Mouse (Mus musculus) kidney, embryonic 15.5 days (tissue): ENCODE measurements around the gene Ccm2l. TPM values are rescaled to one million over a fixed set of nuclear protein-coding genes. Genes with fewer than 3 reads are reported as not detected.
A peak's percentile ranks its signal among the peaks of the same experiment; 100 is the strongest.

Source experiments
- ATAC-seq: fragments of 200-750 bp; cut with Nextera tagmentation; replicated peaks from 2 replicates; pipeline ENCODE4 v1.8.0; 2017; ENCODE audit warnings: moderate TSS enrichment; ENCODE audit not compliant: low FRiP score
- H3K27ac ChIP-seq: fragments of 300-500 bp; sonication (generic); 2 replicates; pipeline ENCODE4 v1.5.1; 2015; ENCODE audit warnings: mild to moderate bottlenecking, inconsistent platforms
- H3K27me3 ChIP-seq: fragments of 300-500 bp; sonication (generic); 2 replicates; pipeline ENCODE4 v1.6.1; 2015; ENCODE audit warnings: inconsistent platforms
- H3K36me3 ChIP-seq: fragments of 300-500 bp; sonication (generic); 2 replicates; pipeline ENCODE4 v1.6.1; 2015; ENCODE audit warnings: inconsistent platforms
- H3K4me1 ChIP-seq: fragments of 300-500 bp; sonication (generic); 2 replicates; pipeline ENCODE4 v1.6.1; 2015; ENCODE audit warnings: inconsistent platforms
- H3K4me2 ChIP-seq: fragments of 300-500 bp; sonication (generic); 2 replicates; pipeline ENCODE4 v1.6.1; 2015; ENCODE audit warnings: moderate library complexity, mild to moderate bottlenecking, inconsistent platforms
- H3K4me3 ChIP-seq: fragments of 300-500 bp; sonication (generic); replicated peaks from 2 replicates; pipeline ENCODE4 v1.5.1; 2015; ENCODE audit warnings: mild to moderate bottlenecking, inconsistent platforms
- H3K9ac ChIP-seq: fragments of 300-500 bp; sonication (generic); 2 replicates; pipeline ENCODE4 v1.6.1; 2015; ENCODE audit warnings: mild to moderate bottlenecking, inconsistent platforms
- H3K9me3 ChIP-seq: fragments of 300-500 bp; sonication (generic); replicated peaks from 2 replicates; pipeline ENCODE4 v1.6.1; 2016; ENCODE audit warnings: inconsistent platforms
- WGBS: fragments of 180-500 bp; shearing (Covaris S2); methylation state at CpG from one replicate; pipeline ENCODE4 v1.1.7; 2015; ENCODE audit warnings: mixed read lengths; 5-methylcytosine and 5-hydroxymethylcytosine counted together
- polyA plus RNA-seq: library from polyadenylated mRNA; unstranded; fragments of >200 nt; fragmentation: Nextera tagmentation; extraction: Ambion mirVana; gene quantifications from 2 replicates; pipeline ENCODE4 v1.2.1, GENCODE M21; 2015

Gene Ccm2l
- polyA plus RNA-seq, 1 experiment from 2014 or later, result 3.6 TPM

DNA sequence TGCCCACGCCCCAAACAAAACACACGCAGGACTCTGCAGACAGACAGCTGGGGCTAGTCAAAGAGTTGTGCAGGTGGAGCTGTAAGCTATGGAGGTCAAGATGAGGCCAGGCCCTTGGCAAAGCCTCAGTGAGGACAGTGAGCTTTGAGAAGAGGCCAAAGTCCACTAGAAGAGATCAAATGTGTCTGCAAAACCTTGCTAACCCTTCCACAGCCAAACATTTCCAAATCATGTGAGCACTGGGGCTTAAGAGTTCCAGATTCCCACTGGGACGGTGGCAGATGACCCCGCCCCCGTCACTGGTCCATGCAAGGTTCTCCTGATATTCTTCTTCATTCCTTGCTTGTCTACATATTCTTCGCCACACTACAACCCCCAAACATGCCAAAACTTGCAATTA lies 16.1 kb downstream of the Ccm2l start:
- WGBS, result 78% methylated on average over 6 of the region's 6 CpGs

DNA sequence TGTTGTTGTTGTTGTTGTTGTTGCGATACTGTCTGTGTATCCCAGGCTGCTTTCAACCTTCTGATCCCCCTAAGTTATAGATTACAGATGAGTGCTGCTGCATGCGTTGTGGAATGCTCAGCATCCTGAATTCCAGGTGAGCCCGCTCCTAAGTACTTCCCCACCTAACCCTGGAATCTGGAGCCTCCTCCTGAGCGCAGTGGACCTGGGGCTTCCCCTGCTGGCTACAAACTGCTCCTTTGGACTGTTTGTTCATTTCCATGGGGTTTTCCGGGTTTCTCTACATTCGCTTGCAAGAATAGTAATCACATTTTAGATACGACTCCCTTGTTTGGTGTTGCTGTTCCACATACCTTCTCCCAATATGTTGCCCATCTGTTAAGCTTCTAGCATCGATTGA lies 17.5 kb downstream of the Ccm2l start:
- Histone ChIP-seq H3K4me1 (no peaks in the 10 kb centered on the region), H3K9me3 (no peaks in the 10 kb centered on the region), H3K4me3 (no peak overlapping the region), H3K27ac (no peak overlapping the region), H3K27me3 (peaks cover 6% of the 10 kb centered on the region; the same call in 1 of the 2 replicates), H3K4me2 (no peak overlapping the region), H3K9ac (no peak overlapping the region), H3K36me3 (no peaks in the 10 kb centered on the region)
- WGBS, result 88% methylated on average over 8 of the region's 8 CpGs
- no peak for ATAC-seq

More for the DNA sequence above, 16.1 kb downstream of the Ccm2l start:
- H3K4me3 ChIP-seq, result no peak overlapping the region
- H3K4me1 ChIP-seq, result no peaks in the 10 kb centered on the region
- H3K4me2 ChIP-seq, result no peak overlapping the region
- no peak overlapping the region for H3K9ac ChIP-seq
- H3K9me3 ChIP-seq, result no peaks in the 10 kb centered on the region
- peaks cover 8% of the 10 kb centered on the region; the same call in 1 of the 2 replicates for H3K27me3 ChIP-seq
- no peak for ATAC-seq
- H3K27ac ChIP-seq, result no peak overlapping the region
- no peaks in the 10 kb centered on the region for H3K36me3 ChIP-seq

- 74% methylated on average over 4 of the region's 4 CpGs for WGBS
- H3K36me3 ChIP-seq, result no peaks in the 10 kb centered on the region
- no peak for ATAC-seq
- no peaks in the 10 kb centered on the region for H3K9me3 ChIP-seq
- no peak overlapping the region for H3K9ac ChIP-seq
- no peaks in the 10 kb centered on the region for H3K4me1 ChIP-seq
- H3K27ac ChIP-seq, result no peak overlapping the region
- H3K4me2 ChIP-seq, result no peak overlapping the region
- no peak overlapping the region for H3K4me3 ChIP-seq
- 0 out of 2 replicates have a peak, but pooled peaks cover 3% of the 10 kb centered on the region for H3K27me3 ChIP-seq
These were observed 18.1 kb downstream of the Ccm2l start for GRCm38 (mm10) chr2:153083824-153084223.

DNA sequence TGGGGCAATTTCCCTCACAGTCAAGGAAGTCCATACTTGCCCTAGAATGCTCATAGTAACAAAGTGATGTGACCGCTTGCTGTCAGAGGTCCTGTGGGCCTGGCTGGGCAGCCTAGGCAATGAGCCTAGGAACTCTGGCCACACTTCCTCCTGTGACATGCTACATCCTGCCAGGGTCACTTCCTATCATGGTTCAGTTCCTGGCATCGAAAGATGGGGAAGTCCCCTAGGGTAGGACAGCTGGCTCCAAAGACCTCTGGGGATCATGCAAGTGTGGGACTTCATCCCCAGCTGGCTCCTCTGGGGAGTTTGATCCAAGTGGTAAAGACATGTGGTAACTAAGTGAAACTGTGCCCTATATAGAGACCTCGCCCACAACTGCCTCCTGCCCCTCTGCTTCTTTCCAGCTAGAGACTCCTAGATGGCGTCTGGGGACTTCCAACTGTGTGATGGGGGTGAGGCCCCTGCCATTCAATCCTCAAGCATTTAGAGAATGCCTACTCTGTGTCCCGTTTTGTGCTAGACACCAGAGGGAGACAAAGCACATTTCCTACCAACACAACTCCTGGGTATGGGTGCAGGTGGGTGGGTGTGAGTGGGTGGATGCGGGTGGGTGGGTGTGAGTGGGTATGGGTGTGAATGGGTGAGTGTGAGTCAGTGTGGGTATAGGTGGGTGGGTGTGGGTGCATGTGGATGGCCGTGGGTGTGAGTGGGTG lies 18.7 kb downstream of the Ccm2l start:
- Histone ChIP-seq H3K36me3 (no peaks in the 10 kb centered on the region), H3K9ac (no peak overlapping the region), H3K4me3 (no peak overlapping the region), H3K4me2 (no peak overlapping the region), H3K9me3 (no peaks in the 10 kb centered on the region), H3K27me3 (0 out of 2 replicates have a peak, but pooled peaks cover 3% of the 10 kb centered on the region), H3K4me1 (no peaks in the 10 kb centered on the region), H3K27ac (no peak overlapping the region)
- WGBS, result 68% methylated on average over 7 of the region's 7 CpGs
- no peak for ATAC-seq

DNA sequence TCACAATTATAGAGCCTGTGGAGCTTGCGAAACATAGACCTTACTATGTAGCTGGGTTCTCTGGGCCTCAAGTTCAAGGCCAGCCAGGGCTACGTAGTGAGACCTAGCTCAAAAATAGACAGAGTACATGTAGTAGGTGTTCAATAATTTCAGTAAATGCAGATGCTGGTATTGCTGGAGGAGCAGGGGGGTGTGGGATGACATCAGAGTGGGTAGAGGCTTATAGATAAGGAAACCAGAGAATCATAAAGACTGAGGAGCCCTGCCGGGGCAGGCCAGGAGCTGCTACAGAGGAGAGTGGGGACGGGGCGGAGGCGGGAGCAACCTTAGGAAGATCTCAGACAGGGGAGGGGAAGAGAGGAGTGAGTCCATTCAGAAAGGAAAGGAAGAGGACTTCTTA lies 19.8 kb downstream of the Ccm2l start:
- WGBS, result 90% methylated on average over 6 of the region's 6 CpGs
- Histone ChIP-seq H3K4me1 (peaks cover 4% of the 10 kb centered on the region; the same call in 1 of the 2 replicates), H3K9me3 (no peaks in the 10 kb centered on the region), H3K4me2 (no peak overlapping the region), H3K27ac (no peak overlapping the region), H3K4me3 (no peak overlapping the region), H3K27me3 (0 out of 2 replicates have a peak, but pooled peaks cover 3% of the 10 kb centered on the region), H3K36me3 (no peaks in the 10 kb centered on the region), H3K9ac (no peak overlapping the region)
- ATAC-seq, result no peak

- Histone ChIP-seq H3K4me3 (no peak overlapping the region), H3K36me3 (no peaks in the 10 kb centered on the region), H3K9ac (no peak overlapping the region), H3K27ac (no peak overlapping the region), H3K4me1 (peaks cover 7% of the 10 kb centered on the region; the same call in 1 of the 2 replicates), H3K27me3 (no peaks in the 10 kb centered on the region), H3K9me3 (no peaks in the 10 kb centered on the region), H3K4me2 (no peak overlapping the region)
- 89% methylated on average over 4 of the region's 4 CpGs for WGBS
- ATAC-seq, result no peak
These were observed 20.4 kb downstream of the Ccm2l start for GRCm38 (mm10) chr2:153086166-153086565.

GRCm38 (mm10) chr2:153087091-153087490 lies 21.3 kb downstream of the Ccm2l start:
- WGBS, result 93% methylated on average over 10 of the region's 10 CpGs
- H3K9ac ChIP-seq, result no peak overlapping the region
- no peak overlapping the region for H3K27ac ChIP-seq
- H3K4me1 ChIP-seq, result peaks cover 7% of the 10 kb centered on the region; the same call in 1 of the 2 replicates
- no peak overlapping the region for H3K4me3 ChIP-seq
- H3K4me2 ChIP-seq, result no peak overlapping the region
- no peaks in the 10 kb centered on the region for H3K36me3 ChIP-seq
- no peaks in the 10 kb centered on the region for H3K27me3 ChIP-seq
- no peak for ATAC-seq
- H3K9me3 ChIP-seq, result no peaks in the 10 kb centered on the region

GRCm38 (mm10) chr2:153089316-153089715 lies 23.6 kb downstream of the Ccm2l start:
- no peak overlapping the region for H3K27ac ChIP-seq
- ATAC-seq, result no peak
- H3K27me3 ChIP-seq, result no peaks in the 10 kb centered on the region
- H3K4me1 ChIP-seq, result peaks cover 7% of the 10 kb centered on the region; the same call in 1 of the 2 replicates
- H3K4me2 ChIP-seq, result no peak overlapping the region
- 59% methylated on average over 2 of the region's 2 CpGs for WGBS
- H3K9ac ChIP-seq, result no peak overlapping the region
- H3K9me3 ChIP-seq, result no peaks in the 10 kb centered on the region
- no peaks in the 10 kb centered on the region for H3K36me3 ChIP-seq
- no peak overlapping the region for H3K4me3 ChIP-seq

- no peak overlapping the region for H3K27ac ChIP-seq
- no peak overlapping the region for H3K9ac ChIP-seq
- H3K4me2 ChIP-seq, result no peak overlapping the region
- no peaks in the 10 kb centered on the region for H3K36me3 ChIP-seq
- peaks cover 7% of the 10 kb centered on the region; the same call in 1 of the 2 replicates for H3K4me1 ChIP-seq
- no peak overlapping the region for H3K4me3 ChIP-seq
- no peaks in the 10 kb centered on the region for H3K27me3 ChIP-seq
- no peaks in the 10 kb centered on the region for H3K9me3 ChIP-seq
- ATAC-seq, result no peak
- 37% methylated on average over 10 of the region's 10 CpGs for WGBS
These were observed 24.9 kb downstream of the Ccm2l start for GRCm38 (mm10) chr2:153090551-153091165.

- no peaks in the 10 kb centered on the region for H3K9me3 ChIP-seq
- peak overlapping the region; percentile 57 for H3K4me3 ChIP-seq
- H3K9ac ChIP-seq, result no peak overlapping the region
- H3K27ac ChIP-seq, result 0 out of 2 replicates have a peak overlapping the region, but pooled peaks have one; percentile 11
- H3K27me3 ChIP-seq, result peaks cover 70% of the 10 kb centered on the region
- no peaks in the 10 kb centered on the region for H3K36me3 ChIP-seq
- H3K4me2 ChIP-seq, result peak overlapping the region; percentile 96
- 34% methylated on average over 23 of the region's 23 CpGs for WGBS
- no peak for ATAC-seq
- peaks cover 16% of the 10 kb centered on the region for H3K4me1 ChIP-seq
These were observed 41.5 kb downstream of the Ccm2l start for GRCm38 (mm10) chr2:153107046-153107766.

GRCm38 (mm10) chr2:153107802-153108201 lies 42.0 kb downstream of the Ccm2l start:
- peaks cover 16% of the 10 kb centered on the region for H3K4me1 ChIP-seq
- no peaks in the 10 kb centered on the region for H3K36me3 ChIP-seq
- no peak overlapping the region for H3K9ac ChIP-seq
- no peak overlapping the region for H3K27ac ChIP-seq
- ATAC-seq, result no peak; the same call in 1 of the 2 replicates
- WGBS, result 5% methylated on average over 15 of the region's 15 CpGs
- H3K4me2 ChIP-seq, result peak overlapping the region; percentile 96
- H3K4me3 ChIP-seq, result peak overlapping the region; percentile 57
- no peaks in the 10 kb centered on the region for H3K9me3 ChIP-seq
- peaks cover 70% of the 10 kb centered on the region for H3K27me3 ChIP-seq
